Mouse (Mus musculus) lung, postnatal 36 days (tissue): ENCODE results near the gene Cmc1.

Experiments used
- DNase-seq: peaks from one replicate; pipeline ENCODE4 v3.0.0; 2022; ENCODE audit warnings: mixed read lengths

The Cmc1 gene

GRCm38 (mm10) chr9:118110360-118110710, 39.6 kb downstream of the Cmc1 start:
- DNase-seq = no peak

- no peak for DNase-seq
Observed at GRCm38 (mm10) chr9:118109697-118110359, 40.1 kb downstream of the Cmc1 start.

GRCm38 (mm10) chr9:118108527-118109011, 41.4 kb downstream of the Cmc1 start:
- DNase-seq = no peak

DNA sequence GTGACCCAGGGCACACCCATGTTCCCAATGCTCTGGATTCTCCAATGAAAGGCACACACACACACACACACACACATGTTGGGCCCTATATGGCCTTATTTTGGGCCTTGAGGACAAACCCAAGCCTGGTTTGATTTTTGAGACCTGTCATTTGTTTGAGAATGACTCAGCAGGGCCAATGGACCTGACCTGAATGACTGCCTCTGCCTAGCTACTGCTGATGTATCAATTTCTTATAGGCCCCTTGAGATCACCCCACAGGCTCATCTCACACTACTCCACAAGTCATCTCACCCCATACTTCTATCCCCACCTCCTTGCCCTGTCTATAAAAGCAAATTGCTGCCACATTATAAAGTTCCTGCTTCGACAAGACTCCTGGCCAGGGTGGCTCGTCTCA, 48.2 kb downstream of the Cmc1 start:
- no peak for DNase-seq

GRCm38 (mm10) chr9:118100484-118100883, 49.5 kb downstream of the Cmc1 start:
- no peak for DNase-seq

DNA sequence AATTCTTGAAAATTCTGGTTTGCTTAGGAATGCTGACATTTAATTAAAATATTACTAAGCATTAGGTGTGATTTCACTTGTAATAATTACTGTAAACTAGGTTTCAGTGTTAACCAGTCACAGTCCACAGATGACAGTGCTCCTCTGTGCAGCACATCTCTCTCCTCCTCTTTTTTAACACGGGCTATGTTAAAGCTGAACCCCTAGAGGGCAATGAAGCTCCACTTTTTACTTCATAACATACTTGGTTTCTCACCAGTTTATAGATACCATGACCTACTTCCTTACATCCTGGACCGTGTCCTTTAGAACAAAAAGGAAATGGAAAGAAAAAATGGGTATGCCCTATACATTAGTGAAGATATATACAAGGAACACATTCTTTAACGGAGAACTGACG, 50.6 kb downstream of the Cmc1 start:
- DNase-seq = no peak

DNA sequence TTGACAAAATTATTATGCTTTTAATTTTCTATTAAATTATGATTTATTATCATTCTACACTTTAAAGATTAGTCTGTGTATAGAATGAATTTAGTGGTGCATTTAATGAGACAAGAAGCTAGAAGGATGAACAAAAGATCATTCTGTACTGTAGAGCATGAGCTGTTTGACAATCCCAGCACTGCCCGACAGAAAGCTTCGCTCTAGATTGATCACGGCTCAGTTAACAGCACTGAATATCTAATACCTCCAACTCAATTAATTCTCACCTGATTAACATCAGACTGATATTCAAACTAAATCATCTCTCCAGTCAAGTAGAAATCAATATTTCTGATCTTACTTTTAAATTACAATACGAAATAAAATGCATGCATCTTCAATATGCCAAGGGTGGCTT, 66.1 kb downstream of the Cmc1 start:
- DNase-seq = no peak

DNA sequence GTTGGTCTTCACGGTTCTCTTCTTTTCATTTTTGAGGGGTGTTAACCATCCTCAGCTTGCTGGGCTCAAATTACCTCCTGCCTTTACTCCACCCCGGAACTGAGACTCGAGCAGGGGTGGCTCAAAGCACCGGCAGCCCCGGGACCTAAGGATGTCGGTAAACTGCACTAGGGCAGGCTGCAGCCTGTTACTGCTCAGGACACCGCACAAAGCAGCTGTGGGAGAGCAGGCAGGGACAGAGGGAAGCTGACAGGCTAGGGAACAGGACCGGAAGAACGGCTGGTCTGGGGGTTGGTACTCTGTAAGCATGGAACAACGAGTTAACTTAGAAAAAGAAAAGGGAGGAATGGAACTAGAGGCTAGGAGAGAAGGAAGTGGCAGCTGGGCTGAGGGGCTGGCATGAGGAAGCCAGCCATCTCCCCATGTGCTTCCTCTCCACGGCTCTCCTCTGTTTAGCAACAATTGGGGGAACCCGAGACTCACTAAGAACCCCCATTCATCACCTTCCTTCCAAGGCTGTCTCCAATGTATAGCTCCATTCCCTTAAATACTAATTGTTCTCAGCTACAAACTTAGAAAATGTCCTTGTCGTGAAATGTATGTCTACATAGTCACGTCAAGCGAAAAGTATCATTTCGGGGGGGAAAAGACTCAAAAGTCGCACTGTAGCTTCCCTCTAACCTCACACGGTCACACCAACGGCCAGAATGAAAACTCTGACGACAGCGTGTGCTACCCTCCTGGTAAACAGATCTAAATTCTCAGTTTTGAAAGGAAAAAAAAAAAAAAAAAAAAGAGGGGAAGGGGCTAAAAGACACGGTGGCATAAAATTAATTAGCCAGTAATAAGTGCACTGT, 67.2 kb downstream of the Cmc1 start:
- no peak for DNase-seq

DNA sequence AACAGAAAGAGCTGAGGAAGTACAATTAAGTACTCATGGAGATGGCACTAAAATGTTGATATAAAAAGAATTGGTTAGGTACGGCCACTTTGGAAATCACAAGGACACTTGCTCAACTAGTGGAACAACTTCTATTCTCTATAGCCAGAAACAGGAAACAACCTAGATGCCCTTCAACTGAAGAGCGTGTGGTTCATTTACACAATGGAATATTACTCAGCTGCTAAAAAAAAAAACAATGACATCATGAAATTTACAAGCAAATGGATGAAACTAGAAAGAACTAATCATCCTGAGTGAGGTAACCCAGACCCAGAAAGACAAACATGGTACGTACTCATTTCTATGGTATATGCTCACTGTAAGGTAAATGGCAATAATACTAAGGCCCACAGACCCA, 76.6 kb downstream of the Cmc1 start:
- DNase-seq = peak; percentile 15

- no peak for DNase-seq
Observed at GRCm38 (mm10) chr9:118072101-118072500, 77.9 kb downstream of the Cmc1 start.

GRCm38 (mm10) chr9:118071337-118071736, 78.6 kb downstream of the Cmc1 start:
- DNase-seq = no peak

DNA sequence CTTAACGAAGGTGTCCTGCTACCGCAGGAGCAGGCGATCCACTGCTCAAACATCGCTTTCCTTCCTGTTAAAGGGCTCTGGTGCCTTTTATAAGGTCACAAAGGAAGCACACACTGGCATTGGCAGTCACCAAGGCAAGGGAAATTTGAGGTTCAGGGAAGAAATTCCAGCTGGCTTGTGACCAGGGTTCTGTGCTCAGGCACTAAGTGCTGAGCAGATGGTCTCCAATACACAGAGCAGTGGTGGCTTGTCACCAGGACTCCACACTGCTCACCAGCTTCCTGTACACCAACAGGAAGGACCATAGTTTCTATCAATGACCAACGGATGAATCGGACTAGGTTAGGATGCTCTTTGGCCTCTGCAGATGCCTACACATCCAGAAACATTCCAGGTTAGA, 79.5 kb downstream of the Cmc1 start:
- DNase-seq = no peak

GRCm38 (mm10) chr9:118059101-118059500, 90.9 kb downstream of the Cmc1 start:
- DNase-seq = no peak

GRCm38 (mm10) chr9:118053286-118053685, 96.7 kb downstream of the Cmc1 start:
- DNase-seq = no peak

- no peak for DNase-seq
Observed at GRCm38 (mm10) chr9:118045011-118045533, 104.9 kb downstream of the Cmc1 start.

- no peak for DNase-seq
Observed at GRCm38 (mm10) chr9:118043581-118043980, 106.4 kb downstream of the Cmc1 start.

- DNase-seq = no peak
Observed at GRCm38 (mm10) chr9:118042738-118043137, 107.2 kb downstream of the Cmc1 start.

GRCm38 (mm10) chr9:118041646-118042045, 108.3 kb downstream of the Cmc1 start:
- DNase-seq = no peak

DNA sequence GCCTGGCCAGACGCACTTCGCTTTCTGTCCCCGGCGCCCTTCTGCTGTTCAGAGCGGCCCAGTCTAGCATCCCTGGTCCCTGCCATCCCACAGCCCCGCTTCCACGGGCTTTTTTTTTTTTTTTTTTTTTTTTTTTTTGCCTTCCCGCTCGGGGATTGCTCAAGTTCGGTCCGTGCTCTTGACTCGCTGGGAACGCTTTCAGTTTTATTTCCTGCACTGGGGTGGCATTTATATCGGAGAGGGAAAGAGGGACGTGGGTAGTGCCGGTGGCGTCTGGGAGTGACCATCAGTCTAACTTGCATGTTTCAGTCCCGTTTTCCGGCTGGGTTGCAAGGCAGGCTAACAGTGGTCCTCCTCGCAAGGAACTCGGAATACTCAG, 109.0 kb downstream of the Cmc1 start:
- DNase-seq = peak; percentile 57

GRCm38 (mm10) chr9:118040218-118041021, 109.6 kb downstream of the Cmc1 start, which contains the start of gene Azi2:
Gene Azi2 (plus strand): TSS chr9:118040499.
- peak; percentile 99 for DNase-seq

- no peak for DNase-seq
Observed at GRCm38 (mm10) chr9:118034990-118035389, 115.0 kb downstream of the Cmc1 start.

- DNase-seq = no peak
Observed at GRCm38 (mm10) chr9:118031694-118032093, 118.3 kb downstream of the Cmc1 start.

GRCm38 (mm10) chr9:118030252-118030651, 119.7 kb downstream of the Cmc1 start:
- no peak for DNase-seq
